In genomic region chr11:118972431-118973377, GRCm38 (mm10) we compare ENCODE assay signal across 15 mouse cellular contexts. TPM values are rescaled to one million over a fixed set of nuclear protein-coding genes. Genes with fewer than 3 reads are reported as not detected.
DNase-seq lines count a peak whose midpoint lies in the region; ATAC-seq and TF ChIP-seq lines count a peak whose summit lies in the region.
"Had no signal": no experiment of that assay in that cellular context is flagged by ENCODE, and none has a peak within 500 bp of the region (broad histone marks: within the 10 kb centered on the region; RNA-seq: fewer than 3 reads in every experiment).

No protein-coding gene starts in this region.

- H3K4me2 ChIP-seq in intestine, embryonic 16.5 days (ENCODE audit: low read depth, low read length), result no peak overlapping the region
- H3K4me2 ChIP-seq in intestine, embryonic 15.5 days (replicated peaks), result no peak overlapping the region
- no peak overlapping the region for H3K4me2 ChIP-seq in forebrain, embryonic 13.5 days
- no peak overlapping the region for H3K4me2 ChIP-seq in midbrain, embryonic 11.5 days
- no peak overlapping the region for H3K4me2 ChIP-seq in stomach, postnatal 0 days (replicated peaks; ENCODE audit: low read depth)
- H3K4me2 ChIP-seq: limb, embryonic 12.5 days had no signal

- intact Hi-C loops in left cerebral cortex, adult 2 months (cut with DNase I), result no loop called here

- no peak for TF ChIP-seq EP300 in stomach, postnatal 0 days (optimal IDR thresholded peaks at IDR 0.05)

- TF ChIP-seq CTCF in stomach, postnatal 0 days (IDR thresholded peaks at IDR 0.05; ENCODE audit: low read depth), result no peak
- TF ChIP-seq CTCF in left cerebral cortex, adult 2 months (IDR thresholded peaks at IDR 0.05), result no peak

- no peak for ATAC-seq in intestine, embryonic 16.5 days
- no peak for ATAC-seq in intestine, embryonic 15.5 days
- ATAC-seq in forebrain, embryonic 13.5 days, result peak; percentile 78
- ATAC-seq in midbrain, embryonic 11.5 days (ENCODE audit: low FRiP score), result peak; percentile 82
- no peak for ATAC-seq in stomach, postnatal 0 days (ENCODE audit: low FRiP score, low TSS enrichment)

- no peaks in the 10 kb centered on the region; the same call in 1 of the 2 replicates for H3K27me3 ChIP-seq in intestine, embryonic 16.5 days (replicated peaks; ENCODE audit: control insufficient read depth, insufficient read depth, low read length)
- peaks cover 10% of the 10 kb centered on the region; the same call in 1 of the 2 replicates for H3K27me3 ChIP-seq in intestine, embryonic 15.5 days (replicated peaks)
- no peaks in the 10 kb centered on the region for H3K27me3 ChIP-seq in forebrain, embryonic 13.5 days
- no peaks in the 10 kb centered on the region for H3K27me3 ChIP-seq in midbrain, embryonic 11.5 days (ENCODE audit: control insufficient read depth, insufficient read depth, low read length)
- no peaks in the 10 kb centered on the region for H3K27me3 ChIP-seq in stomach, postnatal 0 days (ENCODE audit: control insufficient read depth, insufficient read depth, low read length)

- 54% methylated on average over 18 of the region's 18 CpGs for WGBS in intestine, embryonic 16.5 days
- WGBS in intestine, embryonic 15.5 days, result 60% methylated on average over 18 of the region's 18 CpGs
- whole genome bisulfite sequencing in forebrain, embryonic 13.5 days, result 38% methylated on average over 18 of the region's 18 CpGs
- 26% methylated on average over 18 of the region's 18 CpGs for WGBS in midbrain, embryonic 11.5 days
- 45% methylated on average over 17 of the region's 18 CpGs for WGBS in stomach, postnatal 0 days

- no peak overlapping the region for H3K4me3 ChIP-seq in intestine, embryonic 16.5 days (ENCODE audit: low read length)
- no peak overlapping the region for H3K4me3 ChIP-seq in intestine, embryonic 15.5 days (replicated peaks)
- H3K4me3 ChIP-seq in forebrain, embryonic 13.5 days, result no peak overlapping the region
- no peak overlapping the region for H3K4me3 ChIP-seq in midbrain, embryonic 11.5 days (ENCODE audit: low read depth, low read length)
- no peak overlapping the region for H3K4me3 ChIP-seq in stomach, postnatal 0 days (ENCODE audit: low read depth, low read length)
- H3K4me3 ChIP-seq in left cerebral cortex, adult 2 months, result no peak overlapping the region
- H3K4me3 ChIP-seq: erythroblast, embryonic 14.5 days; limb, embryonic 12.5 days had no signal

- 0 out of 2 replicates have a peak, but pooled peaks cover 5% of the 10 kb centered on the region for H3K4me1 ChIP-seq in intestine, embryonic 16.5 days (ENCODE audit: control insufficient read depth, insufficient read depth, low read length)
- H3K4me1 ChIP-seq in intestine, embryonic 15.5 days (replicated peaks), result 0 out of 2 replicates have a peak, but pooled peaks cover 4% of the 10 kb centered on the region
- peaks cover 29% of the 10 kb centered on the region for H3K4me1 ChIP-seq in forebrain, embryonic 13.5 days
- peaks cover 23% of the 10 kb centered on the region for H3K4me1 ChIP-seq in midbrain, embryonic 11.5 days (ENCODE audit: control insufficient read depth, insufficient read depth, low read length)
- no peaks in the 10 kb centered on the region for H3K4me1 ChIP-seq in stomach, postnatal 0 days (replicated peaks; ENCODE audit: control insufficient read depth, insufficient read depth)

- peak; percentile 90 for DNase-seq in midbrain, embryonic 11.5 days (ENCODE audit: low spot score, missing footprints)
- DNase-seq in stomach, postnatal 0 days (ENCODE audit: low spot score), result no peak
- DNase-seq in left cerebral cortex, adult 2 months (ENCODE audit: extremely low spot score in 1 of 2, low spot score in 2 of 2), result no peak
- DNase-seq in right cerebral cortex, postnatal 14 days, result no peak
- DNase-seq in frontal cortex, adult 2 months (ENCODE audit: extremely low spot score in 1 of 2, low spot score in 1 of 2), result no peak
- DNase-seq: kidney, postnatal 14 days; lung, postnatal 4 days had no signal

- H3K27ac ChIP-seq in intestine, embryonic 16.5 days (ENCODE audit: low read length), result no peak overlapping the region
- H3K27ac ChIP-seq in intestine, embryonic 15.5 days, result no peak overlapping the region
- peak overlapping the region; percentile 79 for H3K27ac ChIP-seq in forebrain, embryonic 13.5 days
- H3K27ac ChIP-seq in midbrain, embryonic 11.5 days (ENCODE audit: low read depth, low read length), result peak overlapping the region; percentile 41
- no peak overlapping the region for H3K27ac ChIP-seq in stomach, postnatal 0 days (replicated peaks)
- H3K27ac ChIP-seq in left cerebral cortex, adult 2 months, result no peak overlapping the region
- H3K27ac ChIP-seq: limb, embryonic 12.5 days had no signal

- H3K9me3 ChIP-seq in intestine, embryonic 16.5 days (ENCODE audit: control insufficient read depth, low read length), result no peaks in the 10 kb centered on the region
- no peaks in the 10 kb centered on the region for H3K9me3 ChIP-seq in intestine, embryonic 15.5 days
- no peaks in the 10 kb centered on the region for H3K9me3 ChIP-seq in forebrain, embryonic 13.5 days (replicated peaks)
- H3K9me3 ChIP-seq in midbrain, embryonic 11.5 days (ENCODE audit: control insufficient read depth, low read length), result no peaks in the 10 kb centered on the region
- H3K9me3 ChIP-seq in stomach, postnatal 0 days (ENCODE audit: control insufficient read depth, low read length), result no peaks in the 10 kb centered on the region
- H3K9me3 ChIP-seq: limb, embryonic 12.5 days had no signal

- H3K9ac ChIP-seq in intestine, embryonic 16.5 days (ENCODE audit: low read depth, low read length), result peak overlapping the region; percentile 19; the same call in 1 of the 2 replicates
- H3K9ac ChIP-seq in intestine, embryonic 15.5 days, result no peak overlapping the region
- H3K9ac ChIP-seq in forebrain, embryonic 13.5 days, result peak overlapping the region; percentile 32; the same call in 1 of the 2 replicates
- peak overlapping the region; percentile 41 for H3K9ac ChIP-seq in midbrain, embryonic 11.5 days (ENCODE audit: low read length)
- H3K9ac ChIP-seq in stomach, postnatal 0 days (ENCODE audit: low read length), result 0 out of 2 replicates have a peak overlapping the region, but pooled peaks have one; percentile 18
- H3K9ac ChIP-seq: limb, embryonic 12.5 days had no signal

- H3K36me3 ChIP-seq in intestine, embryonic 16.5 days (ENCODE audit: control insufficient read depth, insufficient read depth, low read length), result no peaks in the 10 kb centered on the region
- no peaks in the 10 kb centered on the region for H3K36me3 ChIP-seq in intestine, embryonic 15.5 days
- H3K36me3 ChIP-seq in forebrain, embryonic 13.5 days (ENCODE audit: poor library complexity, severe bottlenecking), result no peaks in the 10 kb centered on the region
- H3K36me3 ChIP-seq in midbrain, embryonic 11.5 days (ENCODE audit: control insufficient read depth, insufficient read depth, low read length), result no peaks in the 10 kb centered on the region
- no peaks in the 10 kb centered on the region for H3K36me3 ChIP-seq in stomach, postnatal 0 days (ENCODE audit: control insufficient read depth, insufficient read depth, low read length)
- H3K36me3 ChIP-seq: limb, embryonic 12.5 days had no signal

RNA-seq across cellular contexts. Expression of gene Enpp7, which starts 15.3 kb away (rescaled TPM):
- polyA plus RNA-seq in intestine, embryonic 16.5 days (2015; fragmentation: Nextera tagmentation; extraction: Ambion mirVana), result 0.57 and 1.7 TPM in 2 replicates
- 0.09 and 0.25 TPM in 2 replicates for polyA plus RNA-seq in intestine, embryonic 15.5 days (2015; fragmentation: Nextera tagmentation; extraction: Ambion mirVana)
- not detected in 2 replicates for polyA plus RNA-seq in forebrain, embryonic 13.5 days (2015; fragmentation: Nextera tagmentation; extraction: Ambion mirVana)
- not detected in 2 replicates for polyA plus RNA-seq in midbrain, embryonic 11.5 days (2014; fragmentation: Nextera tagmentation; extraction: Ambion mirVana)
- polyA plus RNA-seq in stomach, postnatal 0 days (2015; fragmentation: Nextera tagmentation; extraction: Ambion mirVana), result not detected in 2 replicates
- not detected for total RNA-seq in left cerebral cortex, adult 2 months (2021)
- 0.08 and 0.10 TPM in 2 replicates for polyA plus RNA-seq in frontal cortex, adult 2 months (2012; rRNA removed)
- polyA plus RNA-seq: C2C12; erythroblast, embryonic 14.5 days; heart, embryonic 14.5 days; limb, embryonic 12.5 days; stomach, embryonic 14.5 days had no signal

RNA-seq across cellular contexts. Expression of gene Cbx2, which starts 50.1 kb away (rescaled TPM):
- polyA plus RNA-seq in intestine, embryonic 16.5 days (2015; fragmentation: Nextera tagmentation; extraction: Ambion mirVana), result 17.8 and 18.1 TPM in 2 replicates
- 24.8 and 27.0 TPM in 2 replicates for polyA plus RNA-seq in intestine, embryonic 15.5 days (2015; fragmentation: Nextera tagmentation; extraction: Ambion mirVana)
- polyA plus RNA-seq in forebrain, embryonic 13.5 days (2015; fragmentation: Nextera tagmentation; extraction: Ambion mirVana), result 45.2 and 52.0 TPM in 2 replicates
- polyA plus RNA-seq in midbrain, embryonic 11.5 days (2014; fragmentation: Nextera tagmentation; extraction: Ambion mirVana), result 66.7 and 70.5 TPM in 2 replicates
- 5.1 and 5.3 TPM in 2 replicates for polyA plus RNA-seq in stomach, postnatal 0 days (2015; fragmentation: Nextera tagmentation; extraction: Ambion mirVana)
- 1 to 10 TPM; 3.2 to 3.4 TPM for total RNA-seq in left cerebral cortex, adult 2 months (2021)
- 2.8 and 3.3 TPM in 2 replicates for polyA plus RNA-seq in frontal cortex, adult 2 months (2012; rRNA removed)

Comparison
In these comparisons a context has a peak if more than half of its experiments do, and no peak if none do; other contexts are left out.
1. ATAC-seq: peak in forebrain, embryonic 13.5 days (single experiment) and midbrain, embryonic 11.5 days (single experiment); none in intestine, embryonic 16.5 days (single experiment), intestine, embryonic 15.5 days (single experiment) and stomach, postnatal 0 days (single experiment).
2. H3K27ac ChIP-seq: peak in forebrain, embryonic 13.5 days (single experiment) and midbrain, embryonic 11.5 days (single experiment); none in intestine, embryonic 16.5 days (single experiment), intestine, embryonic 15.5 days (single experiment), stomach, postnatal 0 days (single experiment) and left cerebral cortex, adult 2 months (single experiment).